Mouse (Mus musculus) Patski (cell line): ENCODE measurements at regions not wholly inside any gene's neighbourhood (a gene's known extent, or its start where the extent isn't known, plus 50 kb on each side); places are given as distances from the start of the nearest gene placed in this dataset.
"Not testable (repeated sequence)": the region's sequence is repeated elsewhere in the genome, so short reads cannot be mapped to it uniquely, and the experiment has no call there.

Experiments used
- ATAC-seq: fragments of 100-300 bp; one replicate; pipeline ENCODE4 v1.8.0; 2021
- CTCF ChIA-PET: fragments of 350-600 bp; sonication (Branson Sonifier 250); formaldehyde crosslinking; loops from one replicate; lab custom pipeline; 2022; ENCODE audit warnings: inconsistent platforms; lab: Charles Lee
- POLR2A ChIA-PET: fragments of 350-600 bp; sonication (Branson Sonifier 250); formaldehyde crosslinking; loops from one replicate; lab custom pipeline; 2022; ENCODE audit warnings: antibody characterized with exemption, inconsistent platforms; lab: Charles Lee
- DNase-seq: peaks from one replicate; pipeline ENCODE4 v3.0.0-alpha.2; 2011; ENCODE audit warnings: low read depth, low spot score
- H3K27me3 ChIP-seq: fragments of 371-371 bp; one replicate; pipeline ENCODE4 v1.5.1; 2021
- CTCF ChIP-seq: fragments of 100-300 bp; IDR thresholded peaks from one replicate; pipeline ENCODE4 v1.5.1; 2021
- in situ Hi-C: fragments of 300-500 bp; cut with MboI; formaldehyde crosslinking; loops from 3 replicates; pipeline ENCODE4 v1.11.1; 2018; ENCODE audit warnings: low pct_unique_long_range_greater_than_20kb, mixed read lengths

GRCm38 (mm10) chr16:30695691-30696090 lies 96.2 kb downstream of the Fam43a start:
- DNase-seq, result no peak
- in situ Hi-C loops, result no loop called here
- no peak for ATAC-seq
- no peak for TF ChIP-seq CTCF
- no peaks in the 10 kb centered on the region for H3K27me3 ChIP-seq
- ChIA-PET CTCF (no interaction called here), POLR2A (no interaction called here)

- in situ Hi-C loops, result no loop called here
- ATAC-seq, result no peak
- H3K27me3 ChIP-seq, result no peaks in the 10 kb centered on the region
- no peak for DNase-seq
- ChIA-PET POLR2A (no interaction called here), CTCF (interaction anchor here (1.5 kb wide), 1 partner anchor 9 kb away, joined by 5 read pairs; no protein-coding TSS in a partner anchor)
- no peak for TF ChIP-seq CTCF
These were observed 97.7 kb downstream of the Fam43a start for GRCm38 (mm10) chr16:30697209-30697608.

GRCm38 (mm10) chr16:30697806-30698205 lies 98.3 kb downstream of the Fam43a start:
- in situ Hi-C loops, result no loop called here
- ATAC-seq (no peak), DNase-seq (no peak)
- TF ChIP-seq CTCF, result no peak
- H3K27me3 ChIP-seq, result no peaks in the 10 kb centered on the region
- POLR2A ChIA-PET, result no interaction called here
- CTCF ChIA-PET, result interaction anchor here (1.5 kb wide), 1 partner anchor 9 kb away, joined by 5 read pairs; no protein-coding TSS in a partner anchor

GRCm38 (mm10) chr16:30703831-30704230 lies 104.3 kb downstream of the Fam43a start:
- POLR2A ChIA-PET, result interaction anchor here (0.9 kb wide), 1 partner anchor 102 kb away, joined by 3 read pairs; no protein-coding TSS in a partner anchor
- in situ Hi-C loops, result no loop called here
- ATAC-seq (no peak), DNase-seq (no peak)
- H3K27me3 ChIP-seq, result no peaks in the 10 kb centered on the region
- TF ChIP-seq CTCF, result no peak
- CTCF ChIA-PET, result interaction anchor here (2.4 kb wide), 1 partner anchor 12 kb away, joined by 7 read pairs; no protein-coding TSS in a partner anchor

- DNase-seq (no peak), ATAC-seq (no peak)
- ChIA-PET CTCF (no interaction called here), POLR2A (no interaction called here)
- in situ Hi-C loops, result no loop called here
- no peaks in the 10 kb centered on the region for H3K27me3 ChIP-seq
- no peak for TF ChIP-seq CTCF
These were observed 110.0 kb downstream of the Fam43a start for GRCm38 (mm10) chr16:30709501-30709900.

- in situ Hi-C loops, result no loop called here
- ChIA-PET CTCF (no interaction called here), POLR2A (no interaction called here)
- ATAC-seq (no peak), DNase-seq (no peak)
- no peaks in the 10 kb centered on the region for H3K27me3 ChIP-seq
- no peak for TF ChIP-seq CTCF
These were observed 110.5 kb downstream of the Fam43a start for GRCm38 (mm10) chr16:30709975-30710374.

GRCm38 (mm10) chr16:30712570-30712969 lies 113.0 kb downstream of the Fam43a start:
- POLR2A ChIA-PET, result interaction anchor here (1.1 kb wide), 1 partner anchor 32 kb away, joined by 3 read pairs; no protein-coding TSS in a partner anchor
- no peak for TF ChIP-seq CTCF
- no peaks in the 10 kb centered on the region for H3K27me3 ChIP-seq
- CTCF ChIA-PET, result interaction anchor here (0.9 to 1.5 kb wide), 2 partner anchors 10 to 67 kb away, joined by 3 read pairs; no protein-coding TSS in a partner anchor
- ATAC-seq (no peak), DNase-seq (no peak)
- in situ Hi-C loops, result no loop called here

- POLR2A ChIA-PET, ATAC-seq, in situ Hi-C loops, H3K27me3 ChIP-seq, CTCF ChIA-PET, DNase-seq: not testable (repeated sequence)
These were observed 118.1 kb downstream of the Fam43a start for GRCm38 (mm10) chr16:30717577-30717976.

- ChIA-PET CTCF (interaction anchor here (1.1 kb wide), 1 partner anchor 15 kb away, joined by 3 read pairs; no protein-coding TSS in a partner anchor), POLR2A (no interaction called here)
- in situ Hi-C loops, result no loop called here
- H3K27me3 ChIP-seq, result no peaks in the 10 kb centered on the region
- no peak for DNase-seq
- TF ChIP-seq CTCF, result no peak
- ATAC-seq, result no peak
These were observed 121.3 kb downstream of the Fam43a start for GRCm38 (mm10) chr16:30720791-30721190.

- ChIA-PET POLR2A (no interaction called here), CTCF (interaction anchor here (0.6 to 1.1 kb wide), 2 partner anchors 14 to 15 kb away, joined by 3 read pairs; no protein-coding TSS in a partner anchor)
- ATAC-seq (no peak), DNase-seq (no peak)
- no peak for TF ChIP-seq CTCF
- H3K27me3 ChIP-seq, result no peaks in the 10 kb centered on the region
- in situ Hi-C loops, result no loop called here
These were observed 121.7 kb downstream of the Fam43a start for GRCm38 (mm10) chr16:30721223-30721622.

- no peak for DNase-seq
- CTCF ChIA-PET, result no interaction called here
- H3K27me3 ChIP-seq, result no peaks in the 10 kb centered on the region
- in situ Hi-C loops, result no loop called here
- TF ChIP-seq CTCF, result no peak
- POLR2A ChIA-PET, result no interaction called here
- no peak for ATAC-seq
These were observed 122.8 kb downstream of the Fam43a start for GRCm38 (mm10) chr16:30722372-30722771.
